Mouse (Mus musculus) megakaryocyte, embryonic 14.5 days (primary cell): ENCODE data around the gene Rtn4ip1. TPM values are rescaled to one million over a fixed set of nuclear protein-coding genes. Genes with fewer than 3 reads are reported as not detected.
A peak's percentile ranks its signal among the peaks of the same experiment; 100 is the strongest.

Experiments used
- H3K27me3 ChIP-seq: replicated peaks from 2 replicates; pipeline ENCODE3; 2012; ENCODE audit warnings: inconsistent platforms
- H3K36me3 ChIP-seq: replicated peaks from 2 replicates; pipeline ENCODE3; 2012; ENCODE audit warnings: low read length, inconsistent platforms, mixed read lengths
- H3K4me1 ChIP-seq: 2 replicates; pipeline ENCODE4 v1.6.1; 2012; ENCODE audit warnings: inconsistent platforms
- H3K4me3 ChIP-seq: replicated peaks from 2 replicates; pipeline ENCODE3; 2012; ENCODE audit warnings: moderate library complexity, mild to moderate bottlenecking, inconsistent platforms
- H3K9me3 ChIP-seq: 2 replicates; pipeline ENCODE4 v1.6.1; 2012; ENCODE audit warnings: inconsistent platforms
- FLI1 ChIP-seq: IDR thresholded peaks from 2 replicates; pipeline ENCODE4 v1.6.1; 2012; ENCODE audit warnings: low read length, inconsistent platforms, mixed read lengths
- GATA1 ChIP-seq: IDR thresholded peaks from 3 replicates; pipeline ENCODE4 v1.6.1; 2012; ENCODE audit warnings: mixed read lengths, low read length, inconsistent platforms, borderline replicate concordance
- polyA plus RNA-seq: library from polyadenylated mRNA; stranded (reverse); fragments of >175 nt; gene quantifications from 2 replicates; pipeline ENCODE4 v1.2.3, GENCODE M21; 2012; ENCODE audit warnings: low replicate concordance; ENCODE audit not compliant: insufficient read depth

The Rtn4ip1 gene
- polyA plus RNA-seq, 1 experiment: 2.1 TPM

- TF ChIP-seq GATA1: no peak
- TF ChIP-seq FLI1: no peak
- Histone ChIP-seq H3K9me3 (no peaks in the 10 kb centered on the region), H3K4me1 (peaks cover 30% of the 10 kb centered on the region), H3K27me3 (peaks cover 80% of the 10 kb centered on the region), H3K4me3 (no peak overlapping the region), H3K36me3 (no peaks in the 10 kb centered on the region)
These were observed 98.7 kb downstream of the Rtn4ip1 start for GRCm38 (mm10) chr10:44000156-44000865.

DNA sequence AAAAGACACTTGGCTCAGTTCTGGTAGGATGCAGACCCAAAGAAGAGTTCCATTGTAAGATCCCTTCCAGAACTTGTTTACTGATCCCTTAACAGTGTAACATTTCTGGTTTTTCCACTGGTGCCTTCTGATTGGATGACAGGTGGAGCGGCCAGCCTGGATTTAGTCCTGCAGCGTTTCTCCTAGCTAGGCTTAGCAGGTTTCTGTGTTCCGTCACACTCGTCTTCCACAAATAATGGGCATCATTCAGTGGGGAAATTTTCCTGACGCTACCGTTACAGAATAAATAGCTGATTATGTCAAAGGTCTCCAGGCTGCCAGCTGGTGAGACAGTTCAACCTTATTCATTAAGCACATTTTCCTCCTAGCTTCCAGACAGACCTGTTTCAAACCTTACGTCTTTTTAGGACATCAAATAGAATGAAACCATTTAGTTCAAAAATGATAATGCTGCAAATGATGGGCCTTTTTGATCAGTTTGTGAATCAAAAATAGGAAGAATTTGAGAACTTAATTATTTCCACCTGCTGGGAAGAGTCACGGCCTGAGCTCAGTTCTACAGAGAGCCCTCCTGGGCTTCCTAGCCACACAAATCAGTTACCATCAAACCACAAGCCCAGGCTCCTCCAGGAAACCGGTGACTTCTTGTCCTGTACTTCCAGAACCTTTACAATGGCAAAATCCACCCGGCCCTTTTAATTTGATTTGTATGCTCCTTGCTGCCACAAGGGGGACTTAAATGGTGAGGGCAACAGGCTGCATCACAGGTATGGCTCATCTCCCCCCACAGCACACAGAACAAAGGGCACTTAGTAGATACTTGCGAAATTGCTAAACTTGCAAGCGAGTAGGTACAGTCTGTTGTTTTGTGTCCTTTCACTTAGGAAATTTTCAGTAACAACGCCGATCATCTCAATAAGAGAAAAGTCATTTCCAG is 100.7 kb downstream of the Rtn4ip1 start:
- TF ChIP-seq GATA1: no peak
- no peak for TF ChIP-seq FLI1
- H3K27me3 ChIP-seq: peaks cover 96% of the 10 kb centered on the region
- H3K9me3 ChIP-seq: no peaks in the 10 kb centered on the region; the same call in 1 of the 2 replicates
- peak overlapping the region; percentile 75 for H3K4me3 ChIP-seq
- no peaks in the 10 kb centered on the region for H3K36me3 ChIP-seq
- peaks cover 27% of the 10 kb centered on the region for H3K4me1 ChIP-seq

DNA sequence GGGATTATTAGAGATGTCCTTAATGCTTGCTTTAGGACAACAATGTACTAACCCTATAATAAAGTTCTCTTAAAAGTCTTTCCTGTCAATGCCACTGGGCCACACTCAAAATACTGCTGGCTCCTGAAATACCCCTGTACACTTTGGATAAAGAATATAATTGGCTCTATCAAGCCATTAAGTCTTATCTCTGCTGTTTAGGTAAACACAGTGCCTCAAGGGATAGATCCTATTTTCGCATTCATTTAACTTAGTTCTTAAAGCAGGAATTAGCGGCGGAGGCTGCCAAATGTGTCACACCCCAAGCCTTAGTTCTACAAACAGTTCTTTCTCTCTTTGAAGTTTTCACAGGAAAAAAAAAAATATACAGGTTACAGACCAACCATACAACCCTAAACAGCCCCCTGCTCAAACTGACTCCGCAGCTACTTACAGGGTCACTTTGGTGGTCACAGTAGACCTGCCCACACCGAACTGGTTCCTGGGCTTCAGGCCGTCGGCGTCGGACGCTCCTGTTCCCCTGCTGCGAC is 101.5 kb downstream of the Rtn4ip1 start:
- peaks cover 96% of the 10 kb centered on the region for H3K27me3 ChIP-seq
- H3K4me3 ChIP-seq: peak overlapping the region; percentile 95
- H3K36me3 ChIP-seq: no peaks in the 10 kb centered on the region
- peaks cover 27% of the 10 kb centered on the region for H3K4me1 ChIP-seq
- TF ChIP-seq FLI1 (no peak), GATA1 (no peak)
- H3K9me3 ChIP-seq: no peaks in the 10 kb centered on the region; the same call in 1 of the 2 replicates

DNA sequence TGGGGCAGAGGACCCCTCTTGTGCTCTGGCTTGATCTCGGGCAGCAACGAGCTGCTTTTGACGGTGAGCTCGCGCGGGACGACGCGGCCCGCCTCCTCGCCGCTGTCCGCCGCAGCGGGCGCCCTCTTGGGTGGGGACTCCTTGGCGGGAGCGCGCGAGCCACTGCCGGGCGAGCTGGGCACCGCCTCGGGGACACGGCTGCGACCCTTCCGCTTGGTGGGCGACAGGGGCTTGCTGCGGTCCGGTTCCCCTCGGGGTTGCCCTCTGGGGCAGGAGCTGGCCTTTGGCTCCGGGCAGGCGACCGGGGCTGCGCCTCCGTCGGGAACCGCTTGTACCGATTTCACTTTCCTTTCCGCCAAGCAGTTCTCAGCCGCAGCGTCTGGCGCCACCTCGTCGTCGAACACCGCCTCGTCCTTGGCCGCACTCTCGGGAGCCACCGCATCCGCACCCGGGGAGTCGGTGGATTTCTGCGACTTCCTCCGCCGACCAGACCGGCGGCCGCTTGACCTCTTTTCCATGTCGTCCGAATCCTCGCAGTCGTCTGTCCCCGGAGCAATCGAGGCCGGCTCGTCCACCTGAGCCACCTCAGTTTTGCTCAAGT is 102.0 kb downstream of the Rtn4ip1 start:
- peaks cover 96% of the 10 kb centered on the region for H3K27me3 ChIP-seq
- peak overlapping the region; percentile 95 for H3K4me3 ChIP-seq
- TF ChIP-seq GATA1: no peak
- no peak for TF ChIP-seq FLI1
- H3K4me1 ChIP-seq: peaks cover 27% of the 10 kb centered on the region
- H3K36me3 ChIP-seq: no peaks in the 10 kb centered on the region
- H3K9me3 ChIP-seq: no peaks in the 10 kb centered on the region; the same call in 1 of the 2 replicates

- Histone ChIP-seq H3K27me3 (peaks cover 96% of the 10 kb centered on the region), H3K36me3 (no peaks in the 10 kb centered on the region)
These were observed 102.7 kb downstream of the Rtn4ip1 start for GRCm38 (mm10) chr10:44004221-44004751.

GRCm38 (mm10) chr10:44005677-44006641 is 104.4 kb downstream of the Rtn4ip1 start:
- H3K9me3 ChIP-seq: no peaks in the 10 kb centered on the region; the same call in 1 of the 2 replicates
- H3K27me3 ChIP-seq: peaks cover 91% of the 10 kb centered on the region
- H3K4me1 ChIP-seq: peaks cover 27% of the 10 kb centered on the region
- H3K36me3 ChIP-seq: no peaks in the 10 kb centered on the region
- TF ChIP-seq FLI1: no peak
- no peak for TF ChIP-seq GATA1
- peak overlapping the region; percentile 48 for H3K4me3 ChIP-seq

More at GRCm38 (mm10) chr10:44004221-44004751, 102.7 kb downstream of the Rtn4ip1 start:
- Histone ChIP-seq H3K4me1 (peaks cover 27% of the 10 kb centered on the region), H3K4me3 (peak overlapping the region; percentile 95), H3K9me3 (no peaks in the 10 kb centered on the region; the same call in 1 of the 2 replicates)
- TF ChIP-seq GATA1 (no peak), FLI1 (no peak)

Other genes with a start within 250 kb of the Rtn4ip1 start
- gene Qrsl1, start 62 bp upstream of the Rtn4ip1 start, polyA plus RNA-seq: 1.9 TPM in 1 of 2 replicates, not detected in the other
- gene Crybg1, start 247.0 kb downstream of the Rtn4ip1 start, polyA plus RNA-seq: 0.25 TPM in 1 of 2 replicates, not detected in the other